Mouse (Mus musculus) stomach, embryonic 15.5 days (tissue): Measurements from ENCODE around the gene Gm21958. TPM values are rescaled to one million over a fixed set of nuclear protein-coding genes. Genes with fewer than 3 reads are reported as not detected.

Source experiments
- ATAC-seq: fragments of 200-750 bp; cut with Nextera tagmentation; 2 replicates; pipeline ENCODE4 v1.8.0; 2017; ENCODE audit warnings: low read depth, moderate number of reproducible peaks, moderate TSS enrichment; ENCODE audit not compliant: insufficient read depth, low FRiP score
- H3K27ac ChIP-seq: fragments of 300-500 bp; sonication (generic); 2 replicates; pipeline ENCODE4 v1.5.1; 2015; ENCODE audit warnings: mild to moderate bottlenecking, inconsistent platforms
- H3K27me3 ChIP-seq: fragments of 300-500 bp; sonication (generic); replicated peaks from 2 replicates; pipeline ENCODE4 v1.6.1; 2015; ENCODE audit warnings: inconsistent platforms
- H3K36me3 ChIP-seq: fragments of 300-500 bp; sonication (generic); 2 replicates; pipeline ENCODE4 v1.6.1; 2015; ENCODE audit warnings: inconsistent platforms
- H3K4me1 ChIP-seq: fragments of 300-500 bp; sonication (generic); 2 replicates; pipeline ENCODE4 v1.6.1; 2015; ENCODE audit warnings: inconsistent platforms
- H3K4me2 ChIP-seq: fragments of 300-500 bp; sonication (generic); 2 replicates; pipeline ENCODE4 v1.6.1; 2015; ENCODE audit warnings: mild to moderate bottlenecking, inconsistent platforms
- H3K4me3 ChIP-seq: fragments of 300-500 bp; sonication (generic); replicated peaks from 2 replicates; pipeline ENCODE4 v1.5.1; 2015; ENCODE audit warnings: inconsistent platforms
- H3K9ac ChIP-seq: fragments of 300-500 bp; sonication (generic); 2 replicates; pipeline ENCODE4 v1.6.1; 2015; ENCODE audit warnings: inconsistent platforms
- H3K9me3 ChIP-seq: fragments of 300-500 bp; sonication (generic); 2 replicates; pipeline ENCODE4 v1.6.1; 2016; ENCODE audit warnings: inconsistent platforms
- WGBS: fragments of 180-500 bp; shearing (Covaris S2); methylation state at CpG from one replicate; pipeline ENCODE4 v1.1.7; 2015; 5-methylcytosine and 5-hydroxymethylcytosine counted together
- polyA plus RNA-seq: library from polyadenylated mRNA; unstranded; fragments of >200 nt; fragmentation: Nextera tagmentation; extraction: Ambion mirVana; gene quantifications from 2 replicates; pipeline ENCODE4 v1.2.1, GENCODE M21; 2015

Gene Gm21958
- polyA plus RNA-seq, 1 experiment from 2014 or later, result not detected

GRCm38 (mm10) chr3:54736101-54736927, 22.2 kb upstream of the Gm21958 start:
- H3K4me3 ChIP-seq, result peak overlapping the region; percentile 72
- H3K36me3 ChIP-seq, result peaks cover 16% of the 10 kb centered on the region
- H3K27ac ChIP-seq, result peak overlapping the region; percentile 100
- 0 out of 2 replicates have a peak, but pooled peaks cover 2% of the 10 kb centered on the region for H3K4me1 ChIP-seq
- WGBS, result 51% methylated on average over 18 of the region's 18 CpGs
- H3K27me3 ChIP-seq, result no peaks in the 10 kb centered on the region
- H3K9ac ChIP-seq, result peak overlapping the region; percentile 94
- H3K4me2 ChIP-seq, result peak overlapping the region; percentile 73
- ATAC-seq, result no peak
- no peaks in the 10 kb centered on the region for H3K9me3 ChIP-seq

GRCm38 (mm10) chr3:54735247-54736046, 21.3 kb upstream of the Gm21958 start, which contains the start of the genes Exosc8 and Alg5:
Exosc8 (minus strand) TSS chr3:54735393.
Alg5 (plus strand) TSS chr3:54735539.
- peak within 1 kb of the TSS; percentile 94 for H3K9ac ChIP-seq
- no peaks in the 10 kb centered on the region for H3K27me3 ChIP-seq
- H3K9me3 ChIP-seq, result no peaks in the 10 kb centered on the region
- peak within 1 kb of the TSS; percentile 72 for H3K4me3 ChIP-seq
- H3K4me2 ChIP-seq, result peak within 1 kb of the TSS; percentile 73
- WGBS, result 0% methylated on average over 47 of the region's 65 CpGs
- H3K4me1 ChIP-seq, result 0 out of 2 replicates have a peak, but pooled peaks cover 2% of the 10 kb centered on the region
- peak within 1 kb of the TSS; percentile 100 for H3K27ac ChIP-seq
- peaks cover 13% of the 10 kb centered on the region for H3K36me3 ChIP-seq
- peak; percentile 88 for ATAC-seq

- under 1% methylated on average over 83 of the region's 84 CpGs for WGBS
These were observed 20.5 kb upstream of the Gm21958 start for GRCm38 (mm10) chr3:54734411-54735246.

GRCm38 (mm10) chr3:54732371-54732770, 18.2 kb upstream of the Gm21958 start:
- no peak overlapping the region for H3K4me3 ChIP-seq
- H3K27me3 ChIP-seq, result no peaks in the 10 kb centered on the region
- 0 out of 2 replicates have a peak, but pooled peaks cover 2% of the 10 kb centered on the region for H3K4me1 ChIP-seq
- 79% methylated on average over 4 of the region's 4 CpGs for WGBS
- H3K4me2 ChIP-seq, result no peak overlapping the region
- no peak for ATAC-seq
- no peaks in the 10 kb centered on the region for H3K9me3 ChIP-seq
- H3K27ac ChIP-seq, result no peak overlapping the region
- H3K36me3 ChIP-seq, result peaks cover 32% of the 10 kb centered on the region
- no peak overlapping the region for H3K9ac ChIP-seq

More at GRCm38 (mm10) chr3:54734411-54735246, 20.5 kb upstream of the Gm21958 start:
- H3K4me1 ChIP-seq, result 0 out of 2 replicates have a peak, but pooled peaks cover 2% of the 10 kb centered on the region
- peak overlapping the region; percentile 92 for H3K9ac ChIP-seq
- no peaks in the 10 kb centered on the region for H3K27me3 ChIP-seq
- peak overlapping the region; percentile 72 for H3K4me3 ChIP-seq
- H3K9me3 ChIP-seq, result no peaks in the 10 kb centered on the region
- H3K4me2 ChIP-seq, result peak overlapping the region; percentile 73
- peaks cover 21% of the 10 kb centered on the region for H3K36me3 ChIP-seq
- ATAC-seq, result peak; percentile 92
- peak overlapping the region; percentile 100 for H3K27ac ChIP-seq

GRCm38 (mm10) chr3:54731626-54732150, 17.5 kb upstream of the Gm21958 start:
- no peak overlapping the region for H3K27ac ChIP-seq
- no peak overlapping the region for H3K4me3 ChIP-seq
- WGBS, result 52% methylated on average over 8 of the region's 8 CpGs
- no peaks in the 10 kb centered on the region for H3K9me3 ChIP-seq
- no peaks in the 10 kb centered on the region for H3K27me3 ChIP-seq
- ATAC-seq, result no peak
- H3K36me3 ChIP-seq, result peaks cover 39% of the 10 kb centered on the region
- H3K4me2 ChIP-seq, result no peak overlapping the region
- H3K9ac ChIP-seq, result no peak overlapping the region
- 0 out of 2 replicates have a peak, but pooled peaks cover 2% of the 10 kb centered on the region for H3K4me1 ChIP-seq

GRCm38 (mm10) chr3:54728100-54728499, 13.9 kb upstream of the Gm21958 start:
- ATAC-seq, result no peak
- H3K36me3 ChIP-seq, result peaks cover 46% of the 10 kb centered on the region
- 92% methylated on average over 6 of the region's 6 CpGs for WGBS

GRCm38 (mm10) chr3:54727588-54727987, 13.4 kb upstream of the Gm21958 start:
- Histone ChIP-seq H3K4me3 (no peak overlapping the region), H3K36me3 (peaks cover 46% of the 10 kb centered on the region), H3K4me1 (no peaks in the 10 kb centered on the region), H3K9ac (no peak overlapping the region), H3K27ac (no peak overlapping the region), H3K9me3 (no peaks in the 10 kb centered on the region), H3K27me3 (no peaks in the 10 kb centered on the region), H3K4me2 (no peak overlapping the region)
- ATAC-seq, result no peak
- WGBS, result 90% methylated on average over 2 of the region's 2 CpGs

More at GRCm38 (mm10) chr3:54728100-54728499, 13.9 kb upstream of the Gm21958 start:
- Histone ChIP-seq H3K27ac (no peak overlapping the region), H3K4me2 (no peak overlapping the region), H3K9me3 (no peaks in the 10 kb centered on the region), H3K4me3 (no peak overlapping the region), H3K9ac (no peak overlapping the region), H3K27me3 (no peaks in the 10 kb centered on the region), H3K4me1 (no peaks in the 10 kb centered on the region)

GRCm38 (mm10) chr3:54725344-54725743, 11.2 kb upstream of the Gm21958 start:
- Histone ChIP-seq H3K36me3 (peaks cover 53% of the 10 kb centered on the region), H3K27me3 (no peaks in the 10 kb centered on the region), H3K4me3 (no peak overlapping the region), H3K9ac (no peak overlapping the region), H3K4me1 (no peaks in the 10 kb centered on the region), H3K9me3 (no peaks in the 10 kb centered on the region), H3K27ac (no peak overlapping the region), H3K4me2 (no peak overlapping the region)
- WGBS, result 82% methylated on average over 2 of the region's 2 CpGs
- ATAC-seq, result no peak

- no peak for ATAC-seq
- H3K27ac ChIP-seq, result no peak overlapping the region
- 71% methylated on average over 10 of the region's 10 CpGs for WGBS
- H3K9me3 ChIP-seq, result no peaks in the 10 kb centered on the region
- H3K27me3 ChIP-seq, result no peaks in the 10 kb centered on the region
- peaks cover 40% of the 10 kb centered on the region for H3K36me3 ChIP-seq
- H3K4me2 ChIP-seq, result no peak overlapping the region
- H3K4me1 ChIP-seq, result no peaks in the 10 kb centered on the region
- H3K9ac ChIP-seq, result no peak overlapping the region
- no peak overlapping the region for H3K4me3 ChIP-seq
These were observed 9.8 kb upstream of the Gm21958 start for GRCm38 (mm10) chr3:54723741-54724500.

- H3K9me3 ChIP-seq, result no peaks in the 10 kb centered on the region
- H3K36me3 ChIP-seq, result peaks cover 49% of the 10 kb centered on the region
- no peaks in the 10 kb centered on the region for H3K4me1 ChIP-seq
- ATAC-seq, result no peak
- H3K9ac ChIP-seq, result no peak overlapping the region
- no peak overlapping the region for H3K27ac ChIP-seq
- WGBS, result 66% methylated on average over 3 of the region's 3 CpGs
- no peaks in the 10 kb centered on the region for H3K27me3 ChIP-seq
- no peak overlapping the region for H3K4me2 ChIP-seq
- H3K4me3 ChIP-seq, result no peak overlapping the region
These were observed 4.8 kb upstream of the Gm21958 start for GRCm38 (mm10) chr3:54718947-54719346.
